Mouse (Mus musculus) neural tube, embryonic 12.5 days (tissue): ENCODE measurements at regions not wholly inside any gene's neighbourhood (a gene's known extent, or its start where the extent isn't known, plus 50 kb on each side); places are given as distances from the start of the nearest gene placed in this dataset.

Experiments
- ATAC-seq: fragments of 200-750 bp; cut with Nextera tagmentation; 2 replicates; pipeline ENCODE4 v1.8.0; 2017; ENCODE audit warnings: low read depth, mild to moderate bottlenecking, moderate TSS enrichment, moderate library complexity; ENCODE audit not compliant: low FRiP score
- H3K27ac ChIP-seq: fragments of 300-500 bp; sonication (generic); 2 replicates; pipeline ENCODE4 v1.5.1; 2016
- H3K27me3 ChIP-seq: fragments of 300-500 bp; sonication (generic); replicated peaks from 2 replicates; pipeline ENCODE4 v1.6.1; 2016; ENCODE audit warnings: mild to moderate bottlenecking
- H3K36me3 ChIP-seq: fragments of 300-500 bp; sonication (generic); 2 replicates; pipeline ENCODE4 v1.6.1; 2016; ENCODE audit warnings: mild to moderate bottlenecking
- H3K4me1 ChIP-seq: fragments of 300-500 bp; sonication (generic); 2 replicates; pipeline ENCODE4 v1.6.1; 2016
- H3K4me2 ChIP-seq: fragments of 300-500 bp; sonication (generic); replicated peaks from 2 replicates; pipeline ENCODE4 v1.6.1; 2016; ENCODE audit warnings: mild to moderate bottlenecking
- H3K4me3 ChIP-seq: fragments of 300-500 bp; sonication (generic); 2 replicates; pipeline ENCODE4 v1.5.1; 2016
- H3K9ac ChIP-seq: fragments of 300-500 bp; sonication (generic); 2 replicates; pipeline ENCODE4 v1.6.1; 2016; ENCODE audit warnings: mild to moderate bottlenecking
- H3K9me3 ChIP-seq: fragments of 300-500 bp; sonication (generic); 2 replicates; pipeline ENCODE4 v1.6.1; 2016; ENCODE audit warnings: mild to moderate bottlenecking
- WGBS: fragments of 180-500 bp; shearing (Covaris S2); methylation state at CpG from one replicate; pipeline ENCODE4 v1.1.7; 2016; 5-methylcytosine and 5-hydroxymethylcytosine counted together

DNA sequence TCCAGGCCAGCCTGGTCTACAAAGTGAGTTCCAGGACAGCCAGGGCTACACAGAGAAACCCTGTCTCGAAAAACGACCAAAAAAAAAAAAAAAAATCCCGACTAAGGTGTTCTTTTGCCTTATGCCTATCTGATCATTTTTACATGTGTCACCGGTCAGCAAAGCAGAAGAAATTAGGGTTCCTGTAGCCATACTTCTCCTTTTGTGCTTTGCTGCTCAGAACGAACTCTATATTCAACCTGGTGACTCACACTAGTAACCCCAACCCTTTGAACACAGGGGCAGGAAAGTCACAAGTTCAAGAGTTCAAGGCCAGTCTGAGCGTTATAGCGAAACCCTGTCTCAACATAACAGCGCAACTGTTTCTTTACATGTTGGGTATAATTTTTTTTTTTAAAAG is 108.7 kb upstream of the Tbc1d5 start:
- Histone ChIP-seq H3K36me3 (no peaks in the 10 kb centered on the region), H3K9ac (no peak overlapping the region), H3K27me3 (no peaks in the 10 kb centered on the region), H3K4me1 (no peaks in the 10 kb centered on the region), H3K27ac (no peak overlapping the region), H3K4me3 (no peak overlapping the region), H3K9me3 (no peaks in the 10 kb centered on the region), H3K4me2 (no peak overlapping the region)
- WGBS = 81% methylated on average over 8 of the region's 8 CpGs
- no peak for ATAC-seq

DNA sequence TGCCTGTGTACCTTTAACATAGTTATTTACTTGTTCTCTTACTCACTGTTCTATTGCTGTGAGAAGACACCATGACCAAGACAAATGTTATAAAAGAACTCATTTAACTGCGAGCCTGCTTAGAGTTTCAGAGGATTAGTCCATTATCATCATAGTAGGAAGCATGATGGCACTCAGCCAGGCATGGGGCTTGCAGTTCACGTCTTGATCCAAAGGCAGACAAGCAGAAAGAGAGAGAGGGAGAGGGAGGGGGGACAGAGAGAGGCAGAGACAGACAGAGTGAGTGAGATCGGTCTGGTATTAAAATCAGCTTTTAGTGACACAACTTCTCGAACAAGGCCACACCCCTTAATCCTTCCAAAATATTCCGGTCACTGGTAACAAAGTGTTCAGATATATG is 106.2 kb upstream of the Tbc1d5 start:
- no peaks in the 10 kb centered on the region for H3K4me1 ChIP-seq
- no peaks in the 10 kb centered on the region for H3K36me3 ChIP-seq
- H3K9me3 ChIP-seq = no peaks in the 10 kb centered on the region
- no peak overlapping the region for H3K4me3 ChIP-seq
- no peak overlapping the region for H3K4me2 ChIP-seq
- no peak for ATAC-seq
- H3K27me3 ChIP-seq = no peaks in the 10 kb centered on the region
- WGBS = 80% methylated on average over 5 of the region's 5 CpGs
- H3K27ac ChIP-seq = no peak overlapping the region
- H3K9ac ChIP-seq = no peak overlapping the region

DNA sequence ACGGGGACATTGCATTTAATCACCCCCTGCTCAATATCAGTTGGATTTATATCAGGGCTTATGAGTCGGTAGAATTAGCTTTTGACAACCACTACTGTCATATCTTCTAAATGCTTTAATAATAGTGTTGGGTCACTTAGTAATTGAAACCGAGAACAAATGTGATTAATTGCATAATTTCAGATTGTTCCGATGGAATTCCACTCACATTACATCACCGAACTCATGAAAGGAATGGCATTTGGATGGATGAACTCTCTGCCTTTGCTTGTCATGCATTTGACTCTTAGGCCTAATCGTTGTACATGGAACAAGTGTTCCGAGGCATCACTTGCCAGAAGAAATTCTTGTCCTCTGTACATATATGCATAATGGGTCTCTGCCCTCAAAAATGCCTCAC is 99.6 kb upstream of the Tbc1d5 start:
- ATAC-seq = no peak
- WGBS = 77% methylated on average over 7 of the region's 7 CpGs
- H3K4me1 ChIP-seq = no peaks in the 10 kb centered on the region

DNA sequence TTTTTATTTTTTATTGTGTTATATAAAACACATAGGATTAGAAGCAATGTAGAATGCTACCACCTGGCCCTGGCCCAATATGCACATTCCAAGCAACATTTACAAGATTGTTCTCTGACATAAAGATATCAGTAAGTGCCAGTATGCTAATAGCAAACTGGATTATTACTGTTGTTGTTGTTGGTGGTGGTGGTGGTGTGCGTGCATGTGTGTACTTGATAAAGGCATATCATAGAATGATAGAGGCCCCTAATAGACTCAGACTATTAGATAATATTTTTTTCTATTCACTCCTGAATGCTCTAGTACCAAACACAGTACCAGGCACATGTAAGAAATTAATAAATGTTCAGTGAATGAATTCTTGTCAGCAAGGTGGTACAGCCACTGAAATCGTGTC is 98.9 kb upstream of the Tbc1d5 start:
- H3K4me1 ChIP-seq = no peaks in the 10 kb centered on the region
- H3K9ac ChIP-seq = no peak overlapping the region
- no peak overlapping the region for H3K27ac ChIP-seq
- no peaks in the 10 kb centered on the region for H3K36me3 ChIP-seq
- no peaks in the 10 kb centered on the region for H3K27me3 ChIP-seq
- WGBS = 85% methylated on average over 2 of the region's 2 CpGs
- no peak for ATAC-seq
- H3K4me3 ChIP-seq = no peak overlapping the region
- H3K9me3 ChIP-seq = no peaks in the 10 kb centered on the region
- H3K4me2 ChIP-seq = no peak overlapping the region

More for the DNA sequence above, 99.6 kb upstream of the Tbc1d5 start:
- Histone ChIP-seq H3K9me3 (no peaks in the 10 kb centered on the region), H3K4me3 (no peak overlapping the region), H3K27ac (no peak overlapping the region), H3K9ac (no peak overlapping the region), H3K4me2 (no peak overlapping the region), H3K27me3 (no peaks in the 10 kb centered on the region), H3K36me3 (no peaks in the 10 kb centered on the region)

DNA sequence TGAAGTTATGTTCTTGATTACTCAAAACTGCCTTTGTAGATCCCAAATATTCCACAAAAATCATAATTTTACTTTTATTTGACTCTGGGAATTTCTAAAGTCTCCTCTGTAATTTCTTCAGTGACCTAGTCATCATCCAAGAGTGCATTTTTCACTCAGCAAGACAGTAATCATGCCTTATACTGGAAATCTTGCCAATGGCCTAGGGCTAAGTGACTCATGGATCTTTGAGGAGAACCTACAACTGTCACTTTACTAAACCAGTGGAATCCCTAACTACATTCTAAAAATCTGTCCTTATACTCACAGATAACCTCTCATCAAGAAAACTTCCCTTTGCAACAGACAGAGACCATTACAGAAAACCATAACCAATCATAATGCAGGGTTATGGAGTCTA is 98.0 kb upstream of the Tbc1d5 start:
- H3K27ac ChIP-seq = no peak overlapping the region
- H3K4me1 ChIP-seq = no peaks in the 10 kb centered on the region
- H3K4me2 ChIP-seq = no peak overlapping the region
- ATAC-seq = no peak
- no peaks in the 10 kb centered on the region for H3K36me3 ChIP-seq
- H3K4me3 ChIP-seq = no peak overlapping the region
- H3K27me3 ChIP-seq = no peaks in the 10 kb centered on the region
- H3K9ac ChIP-seq = no peak overlapping the region
- H3K9me3 ChIP-seq = no peaks in the 10 kb centered on the region

DNA sequence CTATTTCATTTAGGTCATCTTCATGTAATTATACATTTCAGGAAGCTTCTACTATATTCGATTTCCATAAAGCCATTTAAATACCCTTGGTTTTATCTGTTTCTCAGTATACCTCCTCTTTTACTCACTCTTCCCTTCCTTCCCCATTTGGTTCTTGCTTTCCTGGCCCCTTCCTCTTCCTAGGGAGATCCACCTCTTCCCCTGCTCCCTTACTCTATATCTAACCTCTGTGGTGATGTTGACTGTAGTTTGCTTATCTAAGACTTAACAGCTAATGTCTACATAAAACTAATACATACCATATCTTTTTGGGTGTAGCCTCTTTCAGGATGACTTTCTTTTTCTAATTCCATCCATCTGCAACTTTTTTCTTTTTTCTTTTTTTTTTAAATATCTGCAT is 92.9 kb upstream of the Tbc1d5 start:
- H3K27ac ChIP-seq = no peak overlapping the region
- 94% methylated on average over 1 of the region's 1 CpGs for WGBS
- H3K27me3 ChIP-seq = no peaks in the 10 kb centered on the region
- H3K4me1 ChIP-seq = no peaks in the 10 kb centered on the region
- no peak overlapping the region for H3K9ac ChIP-seq
- no peaks in the 10 kb centered on the region for H3K9me3 ChIP-seq
- no peak overlapping the region for H3K4me3 ChIP-seq
- ATAC-seq = no peak
- no peak overlapping the region for H3K4me2 ChIP-seq
- no peaks in the 10 kb centered on the region for H3K36me3 ChIP-seq

DNA sequence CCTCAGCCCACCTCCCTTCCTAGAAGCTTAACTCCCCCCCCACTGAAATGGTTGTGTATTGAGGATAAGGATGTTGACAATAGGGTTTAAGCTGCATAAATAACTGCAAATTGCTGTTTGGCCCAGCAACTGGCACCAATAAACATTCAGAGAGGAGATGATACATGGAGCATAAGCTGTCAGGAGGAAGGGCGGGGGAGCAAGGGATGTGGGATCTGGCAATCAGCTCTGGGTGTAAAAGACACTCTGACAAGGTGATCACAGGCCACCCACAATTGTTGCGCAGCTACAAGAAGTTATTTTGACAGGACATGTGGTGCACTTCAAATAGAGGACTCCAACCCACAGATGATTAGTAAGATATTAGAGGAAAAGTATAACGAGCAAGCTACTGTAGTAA is 83.8 kb upstream of the Tbc1d5 start:
- H3K9ac ChIP-seq = no peak overlapping the region
- H3K4me3 ChIP-seq = no peak overlapping the region
- H3K27me3 ChIP-seq = no peaks in the 10 kb centered on the region
- H3K4me2 ChIP-seq = no peak overlapping the region
- H3K27ac ChIP-seq = no peak overlapping the region
- H3K9me3 ChIP-seq = no peaks in the 10 kb centered on the region
- no peaks in the 10 kb centered on the region for H3K36me3 ChIP-seq
- WGBS = 80% methylated on average over 3 of the region's 3 CpGs
- no peaks in the 10 kb centered on the region for H3K4me1 ChIP-seq
- no peak for ATAC-seq

DNA sequence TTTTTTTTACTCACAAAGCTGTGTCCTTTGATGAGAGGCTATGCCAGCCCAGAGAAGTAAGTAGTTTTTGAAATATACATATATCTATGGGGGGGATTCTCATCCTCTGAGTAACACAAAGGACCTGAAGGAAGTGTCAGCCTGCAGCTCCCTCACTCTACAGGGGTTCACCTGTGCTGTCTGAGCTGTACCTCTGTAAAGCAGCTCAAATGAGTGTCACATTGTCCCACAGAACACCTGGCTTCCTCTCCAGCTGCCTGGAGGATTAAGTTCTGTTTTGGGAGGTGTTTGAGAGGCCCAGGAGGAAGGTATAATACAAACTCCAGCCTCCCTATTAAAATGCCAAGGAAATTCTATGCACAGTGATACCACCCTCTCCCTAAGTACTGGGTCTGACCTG is 83.3 kb upstream of the Tbc1d5 start:
- Histone ChIP-seq H3K27ac (no peak overlapping the region), H3K4me1 (no peaks in the 10 kb centered on the region), H3K36me3 (no peaks in the 10 kb centered on the region), H3K27me3 (no peaks in the 10 kb centered on the region), H3K9ac (no peak overlapping the region), H3K4me3 (no peak overlapping the region), H3K9me3 (no peaks in the 10 kb centered on the region), H3K4me2 (no peak overlapping the region)
- no peak for ATAC-seq

DNA sequence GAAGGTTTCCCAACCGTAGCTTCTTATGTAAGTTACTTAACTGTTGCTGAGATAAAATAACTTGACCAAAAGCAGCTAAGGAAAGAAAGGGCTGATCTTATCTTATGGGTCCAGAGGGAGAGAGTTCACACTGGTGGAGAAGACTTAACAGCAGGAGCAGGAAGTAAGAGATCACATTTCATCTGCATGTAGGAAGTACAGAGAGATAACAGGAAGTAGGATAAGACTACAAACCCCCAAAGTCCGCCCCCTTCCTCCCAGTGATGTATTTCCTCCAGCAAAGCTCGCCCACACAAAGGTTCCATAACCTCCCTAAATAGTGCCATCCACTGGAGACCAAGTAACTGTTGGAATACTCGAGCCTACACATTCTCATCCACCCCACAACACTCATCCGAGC is 79.2 kb upstream of the Tbc1d5 start:
- Histone ChIP-seq H3K4me1 (no peaks in the 10 kb centered on the region), H3K27ac (no peak overlapping the region), H3K27me3 (no peaks in the 10 kb centered on the region), H3K4me2 (no peak overlapping the region), H3K4me3 (no peak overlapping the region), H3K9me3 (no peaks in the 10 kb centered on the region), H3K9ac (no peak overlapping the region), H3K36me3 (no peaks in the 10 kb centered on the region)
- ATAC-seq = no peak
- 90% methylated on average over 5 of the region's 5 CpGs for WGBS

DNA sequence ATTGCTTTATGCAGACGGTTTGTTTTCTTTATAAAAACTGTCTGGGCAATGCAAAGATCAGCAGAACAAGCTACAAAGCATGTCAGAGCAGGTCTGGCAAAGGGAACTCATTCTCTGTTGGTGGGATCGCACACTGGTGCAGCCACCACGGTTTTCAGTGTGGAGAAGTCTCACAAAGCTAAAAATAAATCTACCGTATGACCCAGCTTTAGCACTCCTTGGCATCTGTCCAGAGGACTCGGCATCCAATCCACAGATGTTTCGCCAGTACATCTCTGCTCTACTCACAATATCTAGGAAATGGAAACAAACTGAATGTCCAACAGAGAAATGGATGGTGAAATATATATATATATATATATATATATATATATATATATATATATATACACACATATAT is 69.4 kb upstream of the Tbc1d5 start:
- no peaks in the 10 kb centered on the region for H3K4me1 ChIP-seq
- H3K4me3 ChIP-seq = no peak overlapping the region
- 74% methylated on average over 6 of the region's 6 CpGs for WGBS
- no peaks in the 10 kb centered on the region for H3K27me3 ChIP-seq
- H3K9ac ChIP-seq = no peak overlapping the region
- ATAC-seq = no peak
- no peaks in the 10 kb centered on the region for H3K36me3 ChIP-seq
- H3K27ac ChIP-seq = no peak overlapping the region
- H3K9me3 ChIP-seq = no peaks in the 10 kb centered on the region
- H3K4me2 ChIP-seq = no peak overlapping the region

DNA sequence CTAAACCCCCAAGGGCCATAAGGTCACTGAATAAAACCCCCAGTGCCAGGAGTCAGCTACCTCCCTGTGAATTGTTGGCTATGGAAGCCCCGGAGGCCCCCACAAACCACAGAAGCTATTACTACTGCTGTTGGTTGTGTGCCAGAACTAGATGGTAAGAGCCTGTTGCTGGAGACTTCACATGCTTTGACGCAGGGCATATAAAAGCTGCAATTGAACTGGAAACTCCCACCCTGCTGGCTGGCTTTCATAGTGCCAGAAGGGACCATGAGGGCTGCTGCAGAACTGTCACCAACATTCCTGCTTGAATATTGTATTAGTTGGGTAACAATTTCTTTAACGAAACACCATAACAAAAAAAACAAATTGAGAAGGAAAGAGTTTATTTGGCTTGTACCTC is 66.9 kb upstream of the Tbc1d5 start:
- Histone ChIP-seq H3K4me3 (no peak overlapping the region), H3K27ac (no peak overlapping the region), H3K9ac (no peak overlapping the region), H3K4me1 (no peaks in the 10 kb centered on the region), H3K27me3 (no peaks in the 10 kb centered on the region), H3K9me3 (no peaks in the 10 kb centered on the region), H3K4me2 (no peak overlapping the region), H3K36me3 (no peaks in the 10 kb centered on the region)
- no peak for ATAC-seq
- WGBS = 83% methylated on average over 3 of the region's 3 CpGs

DNA sequence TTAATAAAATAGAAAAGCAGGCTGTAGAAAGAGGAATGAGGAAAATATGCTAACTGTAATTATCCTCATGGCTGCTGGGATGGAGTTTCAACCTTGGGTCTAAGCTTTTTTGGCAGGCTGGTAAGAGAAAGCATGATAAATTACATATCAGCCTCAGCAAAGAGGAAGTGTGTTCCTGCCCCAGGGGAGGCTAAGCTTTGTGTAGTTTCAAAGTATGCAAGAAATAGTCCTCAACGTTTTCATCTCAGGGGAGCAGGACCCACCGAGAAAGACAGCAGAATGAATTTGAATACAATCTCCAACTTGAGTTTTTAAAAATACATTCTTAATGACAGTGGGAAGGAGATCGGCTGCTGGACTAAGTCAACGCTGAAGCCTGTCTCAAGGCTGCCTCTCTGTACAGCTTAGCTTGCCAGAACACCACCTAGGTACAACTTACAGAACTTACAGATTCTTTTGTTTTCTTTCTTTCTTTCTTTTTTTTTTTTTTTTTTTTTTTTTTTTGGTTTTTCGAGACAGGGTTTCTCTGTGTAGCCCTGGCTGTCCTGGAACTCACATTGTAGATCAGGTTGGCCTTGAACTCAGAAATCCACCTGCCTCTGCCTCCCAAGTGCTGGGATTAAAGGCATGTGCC is 61.3 kb upstream of the Tbc1d5 start:
- Histone ChIP-seq H3K27me3 (no peaks in the 10 kb centered on the region), H3K4me1 (no peaks in the 10 kb centered on the region), H3K9ac (no peak overlapping the region), H3K27ac (no peak overlapping the region), H3K36me3 (no peaks in the 10 kb centered on the region), H3K9me3 (no peaks in the 10 kb centered on the region), H3K4me2 (no peak overlapping the region), H3K4me3 (no peak overlapping the region)
- no peak for ATAC-seq
- 70% methylated on average over 5 of the region's 5 CpGs for WGBS

DNA sequence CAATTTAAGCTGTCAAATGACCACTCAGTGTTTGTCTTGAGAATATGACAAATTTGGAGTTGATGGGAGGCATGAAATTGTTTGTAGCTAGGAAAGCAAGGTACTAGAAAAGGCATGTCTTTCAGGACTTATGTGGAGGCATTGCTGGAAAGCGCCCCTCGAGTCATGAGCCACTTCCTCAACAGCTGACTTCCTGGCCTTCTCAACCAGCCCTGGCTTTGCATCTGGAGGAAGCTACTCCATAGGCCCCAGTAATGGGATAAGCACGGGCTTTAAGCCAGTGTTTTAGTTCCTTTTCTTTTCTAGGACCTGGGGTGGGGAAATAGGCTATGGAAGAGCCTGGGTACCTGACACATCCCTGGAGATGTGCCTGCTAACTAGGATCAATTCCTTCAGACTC is 60.3 kb upstream of the Tbc1d5 start:
- Histone ChIP-seq H3K9ac (no peak overlapping the region), H3K4me2 (no peak overlapping the region), H3K27ac (no peak overlapping the region), H3K36me3 (no peaks in the 10 kb centered on the region), H3K4me3 (no peak overlapping the region), H3K9me3 (no peaks in the 10 kb centered on the region), H3K4me1 (no peaks in the 10 kb centered on the region), H3K27me3 (no peaks in the 10 kb centered on the region)
- 72% methylated on average over 3 of the region's 3 CpGs for WGBS
- no peak for ATAC-seq
